Mouse (Mus musculus) right cerebral cortex, postnatal 10 days (tissue): Measurements from ENCODE around the gene Fgfr1op.
"Not testable (repeated sequence)": the region's sequence is repeated elsewhere in the genome, so short reads cannot be mapped to it uniquely, and the experiment has no call there.

Experiments
- DNase-seq, 2 experiments: peaks; one replicate each; pipeline ENCODE4 v3.0.0; 2021; ENCODE audit warnings: low spot score in 2 of 2

Fgfr1op gene

DNA sequence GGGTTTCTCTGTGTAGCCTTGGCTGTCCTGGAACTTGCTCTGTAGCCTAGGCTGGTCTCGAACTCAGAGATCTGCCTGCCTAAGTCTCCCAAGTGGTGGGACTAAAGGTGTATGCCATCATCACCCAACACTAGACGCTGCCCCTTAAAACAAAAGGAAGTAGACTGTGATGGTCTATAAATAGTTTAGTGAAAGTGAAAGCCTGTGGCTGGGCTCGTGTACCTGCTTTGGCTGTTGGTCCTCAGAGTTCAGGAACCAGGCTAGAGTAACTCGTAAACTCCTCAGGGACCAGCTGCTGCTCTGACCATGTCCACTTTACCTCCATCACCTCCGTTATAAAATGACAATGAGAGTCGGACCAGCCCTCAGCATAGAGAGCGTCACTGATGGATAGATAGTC lies 5.0 kb downstream of the Fgfr1op start:
- DNase-seq: no peak

DNA sequence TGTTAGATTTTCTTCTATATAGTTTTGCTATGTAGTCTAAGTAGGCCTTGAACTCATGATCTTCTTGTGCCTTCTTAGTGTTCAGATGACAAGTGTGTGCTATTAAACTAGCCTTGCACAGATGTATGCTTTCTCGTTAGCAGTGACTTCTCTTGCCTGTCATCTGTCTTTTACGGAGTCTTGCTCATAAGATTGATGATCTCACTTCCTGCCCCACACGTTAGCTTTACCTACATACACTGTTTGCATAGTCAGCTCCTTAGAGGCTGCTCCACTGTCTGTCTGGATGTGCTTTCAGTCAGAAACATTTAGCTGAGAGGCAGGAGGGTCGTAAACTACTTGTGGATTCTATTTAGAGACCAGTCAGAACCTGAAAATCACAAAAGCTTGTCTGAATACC lies 5.8 kb downstream of the Fgfr1op start:
- DNase-seq: no peak

DNA sequence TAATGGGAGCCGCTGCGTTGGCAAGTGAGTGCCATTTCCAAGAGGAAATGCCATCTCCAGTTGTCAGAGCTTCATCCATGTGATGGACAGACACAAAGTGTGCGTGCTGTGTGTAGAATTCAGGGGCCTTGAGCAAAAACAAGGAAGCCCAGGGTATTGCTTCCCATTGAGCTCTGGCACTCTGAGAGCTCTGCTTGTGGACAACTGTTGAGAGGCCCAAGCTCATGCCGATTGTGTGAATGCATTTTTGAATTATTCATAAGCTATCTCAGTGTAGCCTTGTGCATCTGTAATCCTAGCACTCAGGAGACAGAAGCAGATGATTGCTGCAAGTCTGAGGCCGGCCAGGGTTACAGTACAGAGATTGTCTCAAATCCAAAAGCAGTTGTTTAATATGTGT lies 11.8 kb downstream of the Fgfr1op start:
- no peak for DNase-seq

DNA sequence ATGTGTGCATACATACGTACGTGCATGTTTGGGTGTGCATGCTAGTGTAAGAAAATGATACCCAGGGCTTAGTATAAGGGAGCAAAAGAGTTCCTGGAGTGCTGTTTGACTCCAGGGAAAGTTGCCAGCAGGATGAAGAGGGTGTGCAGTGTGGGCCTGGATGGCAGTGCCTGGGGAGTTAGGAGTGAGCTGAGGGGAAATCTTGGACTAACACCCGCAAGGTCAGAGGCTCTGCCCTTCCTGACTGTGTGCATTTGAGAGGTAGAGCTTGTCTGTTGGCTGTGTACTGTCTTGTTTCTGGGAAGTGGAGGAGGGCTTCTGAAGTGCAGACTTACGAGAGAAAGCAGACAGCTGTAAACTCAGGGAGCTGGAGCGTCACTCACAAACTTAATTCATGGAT lies 18.5 kb downstream of the Fgfr1op start:
- DNase-seq: no peak

DNA sequence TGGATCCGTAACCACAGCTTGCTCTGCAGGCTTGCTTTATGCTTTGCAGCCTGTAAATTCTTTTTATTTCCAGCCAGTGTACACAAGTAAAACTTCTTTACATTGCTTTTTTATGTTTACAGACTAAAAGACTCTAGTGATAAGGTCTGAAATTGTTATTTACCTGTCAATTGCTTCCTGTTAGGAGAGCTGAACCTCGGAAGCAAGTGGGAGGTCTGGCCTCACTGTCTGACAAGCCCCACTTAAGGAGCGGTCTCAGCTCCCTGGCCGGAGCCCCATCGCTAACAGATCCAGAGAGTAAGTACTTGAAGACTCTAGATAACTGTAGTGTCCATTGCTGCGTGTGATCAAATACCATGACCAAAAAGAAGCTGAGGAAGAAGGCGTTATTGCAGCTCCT lies 18.9 kb downstream of the Fgfr1op start:
- no peak for DNase-seq

DNA sequence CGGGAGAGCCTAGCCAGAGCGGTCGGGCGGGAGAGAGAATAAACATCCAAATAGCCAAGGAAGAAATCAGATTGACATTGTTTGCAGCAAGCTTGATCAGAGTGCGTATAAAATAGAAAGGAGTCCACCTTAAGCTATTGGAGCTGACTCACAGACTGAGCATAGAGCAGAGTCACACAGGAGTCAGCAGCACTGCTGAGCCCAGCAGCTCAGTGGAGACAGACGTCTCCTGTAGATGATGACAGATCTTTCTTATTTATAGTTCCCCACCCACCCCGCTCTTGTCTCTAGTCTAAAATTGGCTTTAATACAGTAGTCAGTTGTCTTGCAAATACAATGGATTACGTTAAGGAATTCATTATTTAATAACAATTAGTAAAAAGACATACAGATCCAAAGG lies 28.4 kb downstream of the Fgfr1op start:
- no peak for DNase-seq

DNA sequence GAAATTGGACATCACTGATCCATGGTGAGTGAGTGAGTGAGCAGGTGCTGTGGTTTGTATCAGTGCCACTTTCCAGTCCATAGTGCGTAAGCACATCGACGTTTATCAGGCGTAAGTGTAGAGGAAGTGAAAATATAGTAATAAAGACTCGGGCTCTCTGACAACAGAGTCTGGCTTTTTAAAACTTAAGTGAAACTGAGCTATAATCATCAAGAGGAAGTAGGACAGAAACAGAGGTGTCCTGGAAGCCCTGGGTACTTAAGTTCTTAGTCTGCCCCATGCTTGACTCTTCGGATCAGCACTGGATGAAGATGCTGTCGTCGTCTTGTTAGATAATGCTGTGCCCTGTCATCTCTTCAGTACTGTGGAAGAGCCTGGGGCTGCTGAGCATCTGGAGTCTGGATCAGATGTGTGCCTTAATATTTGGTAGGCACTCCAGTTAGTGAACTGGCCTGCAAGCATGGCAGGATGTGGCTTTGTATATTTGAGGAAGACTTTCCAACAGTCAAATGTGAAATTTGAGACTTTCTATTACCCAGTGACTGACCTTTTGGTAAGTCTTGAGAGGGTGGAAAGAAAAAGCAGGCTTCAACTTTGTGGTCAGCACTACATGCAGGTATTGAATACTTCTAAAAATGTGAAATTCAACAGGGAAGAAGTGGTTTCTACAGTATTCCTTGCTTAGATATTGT lies 30.5 kb downstream of the Fgfr1op start:
- DNase-seq: no peak

DNA sequence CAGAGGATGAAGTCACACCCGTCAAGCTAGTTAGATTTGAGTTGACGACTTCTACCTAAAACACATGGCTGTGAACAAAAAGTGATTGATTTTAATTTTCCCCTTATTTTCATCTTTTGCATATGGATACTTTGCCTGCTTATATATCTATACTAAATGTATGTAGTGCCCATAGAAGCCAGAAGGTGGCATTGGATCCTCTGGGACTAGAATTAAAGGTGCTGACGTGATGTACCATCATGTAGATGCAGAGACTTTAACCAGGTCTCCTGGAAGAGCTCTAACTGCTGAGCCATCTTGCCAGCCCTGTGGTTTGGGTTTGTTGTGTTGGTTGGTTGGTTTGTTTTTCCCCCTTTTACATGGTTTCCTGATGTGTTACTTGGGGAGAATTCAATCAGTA lies 32.4 kb downstream of the Fgfr1op start:
- no peak for DNase-seq

DNA sequence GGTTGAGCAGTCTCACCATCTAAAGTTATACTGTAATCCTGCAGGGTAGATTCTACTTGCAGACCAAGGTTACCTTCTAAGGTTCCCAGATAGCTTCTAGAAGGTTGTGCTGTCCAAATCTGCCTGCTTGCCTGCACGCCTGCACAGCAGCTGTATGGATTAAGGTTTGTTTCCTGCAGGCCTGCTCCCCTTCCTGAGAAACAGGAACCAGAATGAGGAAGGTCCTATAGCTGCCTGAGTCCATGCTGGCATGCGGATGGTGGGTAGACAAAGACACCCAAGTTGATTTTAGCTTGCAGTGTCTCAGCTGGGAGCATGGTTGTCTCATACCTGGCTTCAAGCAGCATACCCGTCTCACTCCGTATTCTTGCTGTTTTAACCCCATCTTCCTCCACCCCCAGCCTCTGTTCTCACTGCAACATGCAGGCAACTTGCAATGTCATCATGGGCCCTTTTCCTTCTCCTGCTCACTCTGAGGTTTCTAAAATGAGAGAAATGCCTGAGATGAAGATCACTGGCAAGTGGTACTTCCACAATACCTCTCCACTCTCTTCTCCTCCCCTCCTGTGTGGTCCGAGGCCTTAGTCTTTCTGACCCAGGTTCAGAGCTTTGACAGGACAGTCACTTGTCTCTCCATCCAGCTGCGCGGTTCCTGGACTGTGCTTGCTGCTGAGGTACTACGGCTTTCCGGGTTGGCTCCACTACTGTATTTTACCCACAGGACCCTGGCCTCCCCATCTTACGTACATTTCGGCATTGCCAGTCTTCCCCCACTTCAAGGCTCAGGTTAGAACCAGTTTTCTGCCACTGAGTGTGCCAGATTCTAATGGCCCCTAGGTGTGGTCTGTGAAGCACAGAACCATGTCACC lies 34.0 kb downstream of the Fgfr1op start:
- DNase-seq: peak in 1 of 2 experiments; percentile 38

DNA sequence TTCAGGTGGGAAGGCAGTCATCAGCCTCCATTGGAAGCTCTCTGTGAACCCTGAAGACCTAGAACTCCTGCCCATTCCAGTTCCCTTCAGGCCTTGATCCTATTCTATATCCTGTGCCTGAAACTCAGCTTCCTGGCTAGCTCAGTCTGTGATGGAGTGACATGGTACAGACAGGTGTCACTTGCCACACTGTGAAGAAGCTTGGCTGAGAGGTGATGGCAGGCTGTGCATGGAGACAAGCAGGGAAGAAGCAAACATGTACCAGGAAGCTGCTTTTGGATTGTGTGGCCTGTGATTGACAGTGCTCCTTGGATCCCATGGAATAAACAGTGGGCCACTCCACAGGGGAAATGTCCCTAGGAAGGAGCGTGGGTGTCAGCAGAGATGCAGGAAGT lies 34.6 kb downstream of the Fgfr1op start:
- DNase-seq: peak in 1 of 2 experiments; percentile 15

DNA sequence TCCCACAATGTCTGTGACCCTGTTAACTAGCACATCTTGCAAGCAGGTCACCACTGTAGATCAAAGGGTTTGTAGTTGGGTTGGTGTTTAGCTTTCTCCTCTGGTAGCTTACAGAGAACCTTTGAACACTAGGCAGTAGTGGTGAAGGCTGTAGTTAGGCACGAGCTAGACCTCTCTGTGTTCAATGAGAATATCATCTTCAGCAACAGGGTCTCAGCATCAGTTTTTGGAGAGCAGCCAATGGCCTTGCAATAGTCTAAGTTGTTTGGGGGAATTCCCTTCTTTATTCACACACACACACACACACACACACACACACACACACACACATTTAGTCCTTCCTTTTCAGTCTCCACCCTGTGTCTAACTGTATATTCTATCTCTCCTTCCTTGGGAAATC lies 38.2 kb downstream of the Fgfr1op start:
- no peak for DNase-seq

DNA sequence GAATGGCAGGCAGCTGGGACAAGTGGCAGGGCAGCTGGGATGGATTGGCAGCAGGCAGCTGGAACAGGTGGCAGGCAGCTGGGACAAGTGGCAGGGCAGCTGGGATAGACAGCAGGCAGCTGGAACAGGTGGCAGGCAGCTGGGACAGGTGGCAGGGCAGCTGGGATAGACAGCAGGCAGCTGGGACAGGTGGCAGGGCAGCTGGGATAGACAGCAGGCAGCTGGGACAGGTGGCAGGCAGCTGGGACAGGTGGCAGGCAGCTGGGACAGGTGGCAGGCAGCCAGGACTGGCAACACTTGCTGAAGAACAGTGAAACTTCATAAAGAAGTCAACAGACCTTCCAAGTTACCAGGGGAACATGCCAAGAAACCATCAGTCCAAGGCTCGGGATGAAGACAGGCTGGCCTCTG lies 39.9 kb downstream of the Fgfr1op start:
- DNase-seq: not testable (repeated sequence)

DNA sequence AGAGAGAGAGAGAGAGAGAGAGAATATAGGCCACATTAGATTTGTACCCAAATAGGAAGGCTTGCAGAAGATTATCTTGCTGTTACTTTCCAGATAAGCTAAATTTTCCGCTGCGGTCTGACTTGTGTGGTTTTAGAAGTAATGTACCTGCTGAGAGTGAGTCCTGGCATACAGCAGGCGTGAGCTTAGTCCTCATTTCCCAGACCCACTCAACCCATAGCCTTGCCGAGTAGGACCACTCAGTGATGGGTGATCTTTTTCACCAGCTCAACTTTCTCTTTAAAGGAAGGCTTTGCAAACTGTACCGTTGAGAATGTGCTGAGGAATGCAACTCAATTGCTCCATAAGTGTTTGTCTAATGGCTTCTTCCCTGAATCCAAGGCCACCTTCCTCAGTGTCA lies 41.4 kb downstream of the Fgfr1op start:
- no peak for DNase-seq

DNA sequence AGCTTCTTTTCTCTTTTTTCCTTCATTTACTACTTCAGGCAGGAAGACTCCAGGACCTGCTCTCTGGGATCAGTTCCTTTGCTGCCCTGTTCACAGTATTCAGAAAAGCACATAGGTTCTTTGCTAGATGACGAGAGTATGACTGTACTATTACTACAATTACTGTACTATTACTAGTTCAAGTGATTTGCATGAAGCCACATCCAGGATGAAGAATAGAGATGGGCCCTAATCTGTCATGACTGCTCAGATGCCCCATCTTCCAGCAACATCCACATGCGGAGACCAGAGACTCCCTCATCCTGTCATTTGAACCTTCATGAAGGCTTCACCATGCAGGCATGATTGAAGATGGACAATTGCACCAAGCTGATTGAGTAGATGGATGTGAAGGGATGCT lies 44.4 kb downstream of the Fgfr1op start:
- no peak for DNase-seq

DNA sequence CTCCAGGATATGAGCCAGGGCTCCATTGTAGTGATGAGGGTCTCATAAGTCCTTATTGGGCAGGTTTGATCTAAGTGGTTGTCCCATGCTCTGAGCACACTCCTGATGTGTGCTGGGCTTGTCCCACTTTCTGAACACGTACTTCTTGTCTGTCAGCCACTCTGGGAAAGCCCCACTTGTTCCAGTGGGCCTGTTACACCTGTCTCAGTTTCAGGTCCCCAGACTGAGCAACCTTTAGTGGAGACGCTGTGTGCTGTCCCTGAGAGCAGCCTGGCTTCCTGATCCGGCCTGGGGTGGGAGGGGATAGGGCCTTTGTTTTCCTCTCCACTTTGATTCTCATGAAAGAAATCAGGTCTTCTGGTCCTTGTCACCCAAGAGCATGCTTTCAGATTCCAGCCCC lies 44.9 kb downstream of the Fgfr1op start:
- DNase-seq: no peak

DNA sequence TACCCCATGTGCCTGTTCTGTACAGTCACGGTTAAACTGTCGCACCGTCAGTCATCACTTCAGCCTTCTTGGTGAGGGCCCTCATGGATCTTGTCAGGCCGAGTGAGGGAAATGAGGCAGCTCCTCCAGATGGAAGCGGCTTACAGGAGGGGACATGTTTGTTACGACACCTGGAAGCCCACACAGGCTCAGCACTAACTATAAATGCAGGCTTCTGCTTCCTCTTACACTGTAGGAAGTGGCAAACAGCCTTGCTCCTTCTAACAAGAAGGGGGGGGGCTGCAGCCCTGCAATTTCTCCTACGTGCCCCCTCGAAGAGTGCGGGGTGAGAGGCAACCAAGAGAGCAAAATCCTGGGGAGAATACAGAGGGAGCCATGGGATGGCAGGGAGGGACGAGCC lies 45.4 kb downstream of the Fgfr1op start:
- DNase-seq: no peak

DNA sequence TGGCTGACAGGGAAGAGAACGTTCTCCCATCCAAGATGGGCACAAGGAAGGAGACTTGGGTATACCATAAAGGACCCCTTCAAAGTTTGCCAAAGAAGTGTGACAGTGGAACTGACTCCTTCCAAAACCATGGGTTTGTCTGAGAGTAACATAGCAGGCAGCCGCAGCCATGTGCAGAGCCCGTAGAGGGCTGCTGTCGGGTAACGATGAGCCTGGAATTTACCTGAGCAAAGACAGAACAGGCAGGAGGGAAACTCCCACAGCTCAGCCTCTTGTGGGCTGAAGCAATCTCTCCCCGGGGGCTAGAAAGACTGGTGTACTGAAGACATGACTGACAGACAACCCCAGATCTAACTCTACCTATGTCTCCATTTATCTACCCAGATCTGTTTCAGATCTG lies 46.1 kb downstream of the Fgfr1op start:
- no peak for DNase-seq

DNA sequence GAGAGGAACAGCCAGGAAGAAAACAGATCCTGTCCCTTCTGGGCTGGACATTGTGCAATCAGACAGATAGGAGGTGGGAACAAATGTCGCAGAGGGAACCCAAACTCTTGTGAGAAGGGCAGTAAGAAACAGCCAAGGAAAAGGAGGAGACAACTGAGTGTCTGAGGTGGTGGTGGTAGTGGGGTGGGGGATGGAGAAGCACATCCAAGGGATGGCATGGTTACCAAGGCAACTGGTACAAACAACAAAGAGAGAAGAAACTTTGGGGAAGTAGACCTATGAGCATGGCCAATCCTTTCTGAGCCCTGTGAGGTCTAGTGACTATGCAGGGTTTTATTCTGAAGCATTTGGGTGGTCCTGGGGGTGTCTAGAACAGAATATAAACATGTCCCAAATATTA lies 49.1 kb downstream of the Fgfr1op start:
- no peak for DNase-seq

DNA sequence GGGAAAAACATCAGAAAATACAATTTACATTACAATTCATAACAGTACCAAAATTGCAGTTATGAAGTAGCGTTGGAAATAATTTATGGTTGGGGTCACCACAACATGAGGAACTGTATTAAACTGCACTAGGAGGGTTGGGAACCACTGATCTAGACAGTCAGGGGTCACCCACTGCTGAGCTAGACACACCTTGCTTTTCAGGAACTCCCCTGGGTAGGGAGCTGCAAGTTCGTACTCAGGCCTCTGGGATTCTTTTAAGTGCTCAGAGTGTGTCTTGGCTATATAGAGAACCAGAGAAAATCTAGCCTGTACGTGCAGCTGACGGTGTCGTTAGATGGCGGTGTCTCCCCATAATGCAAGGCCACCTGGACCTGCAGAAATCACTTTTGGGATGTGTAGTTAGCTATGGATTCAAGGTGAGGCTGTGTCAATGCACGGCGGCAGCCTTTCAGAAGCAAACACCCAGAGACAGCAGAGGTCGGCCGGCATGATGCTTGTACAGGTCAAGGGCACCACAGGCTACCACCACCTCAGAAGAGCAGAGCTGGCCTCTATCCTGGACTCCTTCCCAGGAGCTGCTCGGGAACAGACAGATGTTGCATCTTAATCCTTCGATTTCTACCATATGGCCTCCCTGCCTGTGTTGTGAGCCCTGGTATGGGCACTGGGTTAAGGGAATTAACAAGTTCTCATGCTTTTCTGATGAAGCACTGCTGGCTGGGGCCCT lies 49.9 kb downstream of the Fgfr1op start:
- DNase-seq: no peak

DNA sequence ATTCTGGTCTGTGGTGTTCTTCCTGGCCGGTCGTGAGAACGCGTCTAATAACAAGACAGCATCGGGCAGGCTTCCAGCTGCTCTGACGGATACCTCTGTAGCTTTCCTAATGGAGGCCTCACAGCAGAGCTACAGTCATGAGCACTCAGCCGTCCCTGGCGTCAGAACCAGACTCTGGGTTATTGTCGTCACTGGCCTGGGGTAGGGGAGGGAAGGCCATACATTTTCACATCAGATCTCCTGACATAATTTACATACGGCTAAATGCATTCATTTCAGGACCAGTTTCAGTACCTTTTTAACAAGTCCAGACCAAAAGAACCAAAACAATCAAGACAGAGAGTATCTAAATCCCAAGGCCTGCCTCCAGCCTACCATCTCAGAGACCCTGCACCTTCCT lies 57.9 kb downstream of the Fgfr1op start:
- no peak for DNase-seq

DNA sequence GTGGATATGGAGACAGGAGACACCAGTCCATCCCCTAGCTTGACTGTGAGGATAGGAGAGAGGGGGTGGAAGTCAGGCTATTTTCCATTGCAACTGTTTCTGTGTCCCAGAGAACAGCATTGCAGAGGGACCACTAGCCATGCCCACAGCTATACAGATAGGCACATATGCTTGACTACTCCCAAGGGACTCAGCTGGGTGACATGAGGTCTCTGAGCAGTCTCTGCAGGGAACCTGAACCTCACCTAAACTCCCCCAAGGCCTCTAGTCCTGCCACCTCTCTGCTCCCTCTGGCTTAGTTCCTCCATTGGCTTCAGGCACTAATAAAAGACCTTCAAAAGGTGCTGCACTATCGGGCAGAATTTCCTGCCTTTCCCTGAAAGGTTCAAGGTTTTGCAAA lies 58.8 kb downstream of the Fgfr1op start:
- DNase-seq: no peak

DNA sequence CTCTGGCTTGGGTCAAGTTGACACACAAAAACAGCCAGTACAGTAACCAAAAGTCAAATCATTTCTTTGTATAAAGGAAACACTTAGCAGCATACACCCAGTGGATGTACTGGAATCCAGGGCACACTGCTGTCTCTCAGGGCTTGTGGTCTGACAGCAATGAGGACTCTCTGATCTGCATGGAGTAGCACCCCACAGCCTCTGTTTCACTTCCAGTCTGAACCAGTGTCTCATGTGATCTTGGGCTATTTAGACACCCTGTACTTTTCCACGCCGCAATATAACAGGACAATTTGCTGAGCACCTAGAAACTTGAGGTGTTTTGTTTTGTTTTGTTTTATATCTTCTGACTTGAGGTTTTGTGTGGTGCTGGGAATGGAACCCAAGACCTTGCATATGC lies 59.9 kb downstream of the Fgfr1op start:
- no peak for DNase-seq

DNA sequence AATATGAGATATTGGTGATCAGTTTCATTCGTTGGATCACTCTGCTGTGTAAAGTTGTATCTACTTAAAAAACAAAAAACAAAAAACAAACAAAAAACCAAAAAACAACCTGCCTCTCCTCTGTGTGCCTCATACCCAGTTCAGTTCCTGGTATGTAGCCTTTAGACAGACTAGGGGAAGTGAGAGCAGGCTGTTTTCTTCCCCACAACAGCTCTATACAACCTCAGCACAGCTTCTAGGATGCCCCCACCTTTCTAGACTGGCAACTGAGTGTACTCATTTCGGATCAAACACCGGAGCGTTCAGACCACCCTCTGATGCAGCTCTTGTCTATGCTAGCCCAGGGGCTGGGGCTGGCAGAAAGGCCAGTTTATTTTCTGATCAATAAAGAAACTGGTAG lies 60.4 kb downstream of the Fgfr1op start:
- no peak for DNase-seq
